Comparison of ENCODE assay signal across 25 mouse cellular contexts in genomic region chr1:88234248-88234610, GRCm38 (mm10). TPM values are rescaled to one million over a fixed set of nuclear protein-coding genes. Genes with fewer than 3 reads are reported as not detected.
"Had no signal": no experiment of that assay in that cellular context is flagged by ENCODE, and none has a peak within 500 bp of the region (broad histone marks: within the 10 kb centered on the region; RNA-seq: fewer than 3 reads in every experiment).

No protein-coding gene starts in this region.

- DNase-seq: forebrain, postnatal 0 days; gastrocnemius, postnatal 10 days; heart, adult 18-20 months; heart, postnatal 14 days; heart, postnatal 36 days; kidney, adult 11 months; kidney, adult 2 months; kidney, adult 9 months; kidney, postnatal 14 days; layer of hippocampus, adult 9-11 months; layer of hippocampus, postnatal 36 days; left cerebral cortex, postnatal 4 days had no signal

RNA-seq across cellular contexts. Expression of gene Mroh2a, which starts 7.4 kb away (rescaled TPM):
- total RNA-seq: forebrain, postnatal 0 days; gastrocnemius, adult 2 months; gastrocnemius, postnatal 36 days; heart, adult 18-20 months; heart, postnatal 36 days had no signal

RNA-seq across cellular contexts. Expression of gene Ugt1a1, which starts 22.5 kb away (rescaled TPM):
- total RNA-seq: gastrocnemius, adult 2 months; gastrocnemius, postnatal 10 days; gastrocnemius, postnatal 36 days; heart, adult 8-10 months; heart, postnatal 14 days; heart, postnatal 36 days; hematopoietic stem cell, adult 5-6 weeks; layer of hippocampus, adult 18-20 months; layer of hippocampus, adult 8-10 months; layer of hippocampus, postnatal 14 days; layer of hippocampus, postnatal 36 days; left cerebral cortex, adult 18-20 months; left cerebral cortex, postnatal 10 days; left cerebral cortex, postnatal 25 days had no signal

RNA-seq across cellular contexts. Expression of gene Dnajb3, which starts 28.6 kb away (rescaled TPM):
- total RNA-seq: gastrocnemius, adult 2 months; gastrocnemius, postnatal 36 days; hematopoietic stem cell, adult 5-6 weeks; liver, adult 2 months had no signal

RNA-seq across cellular contexts. Expression of gene Ugt1a2, which starts 33.8 kb away (rescaled TPM):
- total RNA-seq: forebrain, postnatal 0 days; gastrocnemius, adult 2 months; gastrocnemius, postnatal 36 days; heart, adult 18-20 months; heart, postnatal 14 days; hematopoietic stem cell, adult 5-6 weeks; hindbrain, postnatal 0 days; layer of hippocampus, adult 18-20 months; layer of hippocampus, postnatal 14 days; layer of hippocampus, postnatal 36 days; left cerebral cortex, adult 18-20 months; left cerebral cortex, adult 8-10 months; left cerebral cortex, postnatal 25 days had no signal
